ENCODE assay signal across 29 mouse cellular contexts in genomic region chr6:144792871-144793270, GRCm38 (mm10). TPM values are rescaled to one million over a fixed set of nuclear protein-coding genes. Genes with fewer than 3 reads are reported as not detected.
DNase-seq lines count a peak whose midpoint lies in the region; ATAC-seq and TF ChIP-seq lines count a peak whose summit lies in the region.
"Had no signal": no experiment of that assay in that cellular context is flagged by ENCODE, and none has a peak within 500 bp of the region (broad histone marks: within the 10 kb centered on the region; RNA-seq: fewer than 3 reads in every experiment).

No protein-coding gene starts in this region.

- H3K36me3 ChIP-seq in hindbrain, postnatal 0 days (ENCODE audit: insufficient read depth, low read length) = no peaks in the 10 kb centered on the region
- no peaks in the 10 kb centered on the region for H3K36me3 ChIP-seq in hindbrain, embryonic 14.5 days (replicated peaks; ENCODE audit: control insufficient read depth, insufficient read depth)
- H3K36me3 ChIP-seq in midbrain, embryonic 15.5 days (replicated peaks) = no peaks in the 10 kb centered on the region
- H3K36me3 ChIP-seq in midbrain, embryonic 11.5 days (ENCODE audit: control insufficient read depth, insufficient read depth, low read length) = no peaks in the 10 kb centered on the region
- H3K36me3 ChIP-seq: embryonic facial prominence, embryonic 10.5 days; embryonic facial prominence, embryonic 13.5 days; G1E; heart, embryonic 10.5 days; hindbrain, embryonic 12.5 days had no signal

- no peak overlapping the region for H3K27ac ChIP-seq in hindbrain, postnatal 0 days
- H3K27ac ChIP-seq in hindbrain, embryonic 14.5 days = no peak overlapping the region
- H3K27ac ChIP-seq in midbrain, embryonic 15.5 days = 0 out of 2 replicates have a peak overlapping the region, but pooled peaks have one; percentile 20
- H3K27ac ChIP-seq in midbrain, embryonic 11.5 days (ENCODE audit: low read depth, low read length) = no peak overlapping the region
- H3K27ac ChIP-seq: embryonic facial prominence, embryonic 10.5 days; embryonic facial prominence, embryonic 13.5 days; forebrain, embryonic 13.5 days; heart, adult 2 months; heart, embryonic 10.5 days; hindbrain, embryonic 12.5 days had no signal

- WGBS in hindbrain, postnatal 0 days = 61% methylated on average over 8 of the region's 8 CpGs
- WGBS in hindbrain, embryonic 14.5 days = 86% methylated on average over 8 of the region's 8 CpGs
- WGBS in midbrain, embryonic 15.5 days = 73% methylated on average over 8 of the region's 8 CpGs
- WGBS in midbrain, embryonic 11.5 days = 90% methylated on average over 8 of the region's 8 CpGs

- H3K9ac ChIP-seq in hindbrain, postnatal 0 days (replicated peaks; ENCODE audit: low read length) = no peak overlapping the region
- no peak overlapping the region for H3K9ac ChIP-seq in hindbrain, embryonic 14.5 days
- H3K9ac ChIP-seq in midbrain, embryonic 15.5 days = no peak overlapping the region
- no peak overlapping the region for H3K9ac ChIP-seq in midbrain, embryonic 11.5 days (ENCODE audit: low read length)
- H3K9ac ChIP-seq: embryonic facial prominence, embryonic 13.5 days; forebrain, embryonic 13.5 days; forebrain, postnatal 0 days; hindbrain, embryonic 12.5 days had no signal

- TF ChIP-seq CTCF in hindbrain, postnatal 0 days (IDR thresholded peaks at IDR 0.05; ENCODE audit: low read depth) = no peak

- no peaks in the 10 kb centered on the region for H3K9me3 ChIP-seq in hindbrain, postnatal 0 days (ENCODE audit: low read length)
- no peaks in the 10 kb centered on the region for H3K9me3 ChIP-seq in hindbrain, embryonic 14.5 days (ENCODE audit: control insufficient read depth, low read length)
- no peaks in the 10 kb centered on the region for H3K9me3 ChIP-seq in midbrain, embryonic 15.5 days
- H3K9me3 ChIP-seq in midbrain, embryonic 11.5 days (ENCODE audit: control insufficient read depth, low read length) = no peaks in the 10 kb centered on the region
- H3K9me3 ChIP-seq: embryonic facial prominence, embryonic 10.5 days; embryonic facial prominence, embryonic 13.5 days; forebrain, embryonic 13.5 days; heart, embryonic 10.5 days; hindbrain, embryonic 12.5 days had no signal

- H3K27me3 ChIP-seq in hindbrain, postnatal 0 days (ENCODE audit: insufficient read depth, low read length) = no peaks in the 10 kb centered on the region
- H3K27me3 ChIP-seq in hindbrain, embryonic 14.5 days (ENCODE audit: control insufficient read depth, insufficient read depth, low read length) = no peaks in the 10 kb centered on the region
- H3K27me3 ChIP-seq in midbrain, embryonic 15.5 days (replicated peaks) = no peaks in the 10 kb centered on the region
- H3K27me3 ChIP-seq in midbrain, embryonic 11.5 days (ENCODE audit: control insufficient read depth, insufficient read depth, low read length) = no peaks in the 10 kb centered on the region
- H3K27me3 ChIP-seq: CH12.LX; forebrain, embryonic 13.5 days; hindbrain, embryonic 12.5 days had no signal

- peak; percentile 53 to 68 for DNase-seq in cerebellum, postnatal 10 days
- DNase-seq in cerebellum, adult 9-11 months = no peak
- peak; percentile 45 for DNase-seq in hindbrain, postnatal 0 days (ENCODE audit: low spot score)
- DNase-seq in hindbrain, embryonic 14.5 days (ENCODE audit: low spot score) = no peak
- no peak for DNase-seq in midbrain, embryonic 11.5 days (ENCODE audit: low spot score, missing footprints)
- peak; percentile 46 for DNase-seq in R1 (ENCODE audit: low read depth, low spot score)
- DNase-seq: adrenal gland, adult 8-10 months; adrenal gland, postnatal 25 days; cerebellum, adult 18-20 months; cerebellum, adult 9-10 months; cerebellum, postnatal 36 days; embryo, embryonic 11 days; forebrain, postnatal 0 days; gastrocnemius, postnatal 25 days; heart, adult 2 months had no signal

- H3K4me3 ChIP-seq in hindbrain, postnatal 0 days (ENCODE audit: low read length) = no peak overlapping the region
- H3K4me3 ChIP-seq in hindbrain, embryonic 14.5 days (replicated peaks; ENCODE audit: low read length) = no peak overlapping the region
- no peak overlapping the region for H3K4me3 ChIP-seq in midbrain, embryonic 15.5 days
- H3K4me3 ChIP-seq in midbrain, embryonic 11.5 days (ENCODE audit: low read depth, low read length) = no peak overlapping the region
- H3K4me3 ChIP-seq: embryonic facial prominence, embryonic 10.5 days; embryonic facial prominence, embryonic 13.5 days; erythroblast, embryonic 14.5 days; forebrain, embryonic 13.5 days; heart, adult 2 months; heart, embryonic 10.5 days; hindbrain, embryonic 12.5 days had no signal

- H3K4me1 ChIP-seq in hindbrain, postnatal 0 days (ENCODE audit: insufficient read depth, low read length) = no peaks in the 10 kb centered on the region
- no peaks in the 10 kb centered on the region for H3K4me1 ChIP-seq in hindbrain, embryonic 14.5 days (replicated peaks; ENCODE audit: control insufficient read depth, insufficient read depth, low read length)
- peaks cover 5% of the 10 kb centered on the region; the same call in 1 of the 2 replicates for H3K4me1 ChIP-seq in midbrain, embryonic 15.5 days
- peaks cover 3% of the 10 kb centered on the region; the same call in 1 of the 2 replicates for H3K4me1 ChIP-seq in midbrain, embryonic 11.5 days (ENCODE audit: control insufficient read depth, insufficient read depth, low read length)
- H3K4me1 ChIP-seq: forebrain, embryonic 13.5 days; heart, embryonic 10.5 days; hindbrain, embryonic 12.5 days had no signal

- H3K4me2 ChIP-seq in hindbrain, postnatal 0 days (ENCODE audit: low read depth, low read length) = no peak overlapping the region
- H3K4me2 ChIP-seq in hindbrain, embryonic 14.5 days (replicated peaks) = no peak overlapping the region
- no peak overlapping the region for H3K4me2 ChIP-seq in midbrain, embryonic 15.5 days
- no peak overlapping the region for H3K4me2 ChIP-seq in midbrain, embryonic 11.5 days
- H3K4me2 ChIP-seq: embryonic facial prominence, embryonic 13.5 days; forebrain, embryonic 13.5 days; hindbrain, embryonic 12.5 days had no signal

- no peak for ATAC-seq in hindbrain, postnatal 0 days
- no peak for ATAC-seq in hindbrain, embryonic 14.5 days (ENCODE audit: low FRiP score)
- ATAC-seq in midbrain, embryonic 15.5 days (replicated peaks) = no peak
- ATAC-seq in midbrain, embryonic 11.5 days (ENCODE audit: low FRiP score) = no peak
- ATAC-seq in CD4-positive, CD25-positive, alpha-beta regulatory T cell, adult 4 months = no peak
- ATAC-seq: activated CD4-positive, CD25-positive, alpha-beta regulatory T cell, adult 4 months; forebrain, embryonic 13.5 days; forebrain, postnatal 0 days; hindbrain, embryonic 16.5 days; intestine, postnatal 0 days; Patski had no signal

RNA-seq across cellular contexts. Expression of gene Sox5, which starts 11.1 kb away (rescaled TPM):
- total RNA-seq in hindbrain, postnatal 0 days (2014; rRNA removed) = 12.3 and 26.2 TPM in 2 replicates
- 32.9 and 35.1 TPM in 2 replicates for polyA plus RNA-seq in hindbrain, postnatal 0 days (2015; fragmentation: Nextera tagmentation; extraction: Ambion mirVana)
- 23.9 and 27.0 TPM in 2 replicates for polyA plus RNA-seq in hindbrain, embryonic 14.5 days (2014; fragmentation: Nextera tagmentation; extraction: Ambion mirVana)
- 47.5 and 49.3 TPM in 2 replicates for polyA plus RNA-seq in midbrain, embryonic 15.5 days (2015; fragmentation: Nextera tagmentation; extraction: Ambion mirVana)
- 23.0 and 28.9 TPM in 2 replicates for polyA plus RNA-seq in midbrain, embryonic 11.5 days (2014; fragmentation: Nextera tagmentation; extraction: Ambion mirVana)
- polyA plus RNA-seq in CD4-positive, CD25-positive, alpha-beta regulatory T cell, adult 4 months (2017; shearing (Covaris generic)) = under 1 TPM; 0.07 to 0.08 TPM
- polyA plus RNA-seq: erythroblast, embryonic 14.5 days; G1E had no signal

Comparison
In these comparisons a context has a peak if more than half of its experiments do, and no peak if none do; other contexts are left out.
1. DNase-seq: peak in cerebellum, postnatal 10 days (2 of 2), hindbrain, postnatal 0 days (single experiment) and R1 (single experiment); none in cerebellum, adult 9-11 months (single experiment), hindbrain, embryonic 14.5 days (single experiment) and midbrain, embryonic 11.5 days (single experiment).
2. RNA of gene Sox5, which starts 11.1 kb away (polyA plus RNA-seq): 47.5 to 49.3 TPM in midbrain, embryonic 15.5 days, 32.9 to 35.1 TPM in hindbrain, postnatal 0 days, 23.9 to 27.0 TPM in hindbrain, embryonic 14.5 days and 23.0 to 28.9 TPM in midbrain, embryonic 11.5 days; 0.07 to 0.08 TPM in CD4-positive, CD25-positive, alpha-beta regulatory T cell, adult 4 months; every median in the first group is over 10 times any median in the second.